Mouse (Mus musculus): ENCODE results near the gene Mrpl27. TPM values are rescaled to one million over a fixed set of nuclear protein-coding genes. Genes with fewer than 3 reads are reported as not detected.
A peak's percentile ranks its signal among the peaks of the same experiment; 100 is the strongest.

The Mrpl27 gene
- polyA plus RNA-seq, 1 experiment, result 57.0 TPM

- no peak overlapping the region for H3ac ChIP-seq (ENCODE audit: control insufficient read depth, insufficient read length, low read depth)
- TF ChIP-seq MYOG (IDR thresholded peaks at IDR 0.05; ENCODE audit: control insufficient read depth, extremely low read depth, insufficient read length), result no peak
- no peak for TF ChIP-seq MAX (IDR thresholded peaks at IDR 0.05)
- no peak for TF ChIP-seq USF1 (IDR thresholded peaks at IDR 0.05; ENCODE audit: low read depth)
- TF ChIP-seq CTCF (IDR thresholded peaks at IDR 0.05; ENCODE audit: control insufficient read depth, insufficient read depth, insufficient read length), result no peak
- TF ChIP-seq CEBPB (IDR thresholded peaks at IDR 0.05; ENCODE audit: low read depth), result no peak
- TF ChIP-seq FOSL1 (IDR thresholded peaks at IDR 0.05; ENCODE audit: insufficient read depth, low read length, poor library complexity, severe bottlenecking), result no peak
- TF ChIP-seq MYOD1 (IDR thresholded peaks at IDR 0.05; ENCODE audit: control insufficient read depth, insufficient read length, low read depth), result no peak
- H3K79me2 ChIP-seq (ENCODE audit: control insufficient read depth, insufficient read depth), result no peaks in the 10 kb centered on the region
- no peaks in the 10 kb centered on the region for H3K36me3 ChIP-seq (ENCODE audit: control insufficient read depth, insufficient read depth)
- no peak overlapping the region for H3K4me3 ChIP-seq (ENCODE audit: insufficient read depth, poor library complexity, severe bottlenecking)
- H3K79me3 ChIP-seq (ENCODE audit: low read depth), result no peaks in the 10 kb centered on the region
- no peaks in the 10 kb centered on the region for H3K27me3 ChIP-seq (ENCODE audit: control insufficient read depth, insufficient read depth, insufficient read length)
These were observed 32.7 kb upstream of the Mrpl27 start for GRCm38 (mm10) chr11:94620766-94621457.

GRCm38 (mm10) chr11:94621458-94621852, 32.1 kb upstream of the Mrpl27 start:
- H3K4me3 ChIP-seq (ENCODE audit: insufficient read depth, poor library complexity, severe bottlenecking), result no peak overlapping the region
- H3K79me2 ChIP-seq (ENCODE audit: control insufficient read depth, insufficient read depth), result no peaks in the 10 kb centered on the region
- no peaks in the 10 kb centered on the region for H3K79me3 ChIP-seq (ENCODE audit: low read depth)
- H3ac ChIP-seq (ENCODE audit: control insufficient read depth, insufficient read length, low read depth), result no peak overlapping the region
- H3K27me3 ChIP-seq (ENCODE audit: control insufficient read depth, insufficient read depth, insufficient read length), result no peaks in the 10 kb centered on the region
- no peaks in the 10 kb centered on the region for H3K36me3 ChIP-seq (ENCODE audit: control insufficient read depth, insufficient read depth)
- no peak for TF ChIP-seq MAX (IDR thresholded peaks at IDR 0.05)

- no peak overlapping the region for H3K4me3 ChIP-seq (ENCODE audit: insufficient read depth, poor library complexity, severe bottlenecking)
- no peak overlapping the region for H3ac ChIP-seq (ENCODE audit: control insufficient read depth, insufficient read length, low read depth)
- H3K36me3 ChIP-seq (ENCODE audit: control insufficient read depth, insufficient read depth), result no peaks in the 10 kb centered on the region
- TF ChIP-seq MYOG (IDR thresholded peaks at IDR 0.05; ENCODE audit: control insufficient read depth, extremely low read depth, insufficient read length) (no peak), MYOD1 (IDR thresholded peaks at IDR 0.05; ENCODE audit: control insufficient read depth, insufficient read length, low read depth) (no peak), USF1 (IDR thresholded peaks at IDR 0.05; ENCODE audit: low read depth) (no peak), CEBPB (IDR thresholded peaks at IDR 0.05; ENCODE audit: low read depth) (no peak), MAX (IDR thresholded peaks at IDR 0.05) (no peak), CTCF (IDR thresholded peaks at IDR 0.05; ENCODE audit: control insufficient read depth, insufficient read depth, insufficient read length) (no peak), FOSL1 (IDR thresholded peaks at IDR 0.05; ENCODE audit: insufficient read depth, low read length, poor library complexity, severe bottlenecking) (no peak)
- H3K27me3 ChIP-seq (ENCODE audit: control insufficient read depth, insufficient read depth, insufficient read length), result no peaks in the 10 kb centered on the region
- H3K79me2 ChIP-seq (ENCODE audit: control insufficient read depth, insufficient read depth), result no peaks in the 10 kb centered on the region
- no peaks in the 10 kb centered on the region for H3K79me3 ChIP-seq (ENCODE audit: low read depth)
These were observed 31.4 kb upstream of the Mrpl27 start for GRCm38 (mm10) chr11:94622162-94622561.

DNA sequence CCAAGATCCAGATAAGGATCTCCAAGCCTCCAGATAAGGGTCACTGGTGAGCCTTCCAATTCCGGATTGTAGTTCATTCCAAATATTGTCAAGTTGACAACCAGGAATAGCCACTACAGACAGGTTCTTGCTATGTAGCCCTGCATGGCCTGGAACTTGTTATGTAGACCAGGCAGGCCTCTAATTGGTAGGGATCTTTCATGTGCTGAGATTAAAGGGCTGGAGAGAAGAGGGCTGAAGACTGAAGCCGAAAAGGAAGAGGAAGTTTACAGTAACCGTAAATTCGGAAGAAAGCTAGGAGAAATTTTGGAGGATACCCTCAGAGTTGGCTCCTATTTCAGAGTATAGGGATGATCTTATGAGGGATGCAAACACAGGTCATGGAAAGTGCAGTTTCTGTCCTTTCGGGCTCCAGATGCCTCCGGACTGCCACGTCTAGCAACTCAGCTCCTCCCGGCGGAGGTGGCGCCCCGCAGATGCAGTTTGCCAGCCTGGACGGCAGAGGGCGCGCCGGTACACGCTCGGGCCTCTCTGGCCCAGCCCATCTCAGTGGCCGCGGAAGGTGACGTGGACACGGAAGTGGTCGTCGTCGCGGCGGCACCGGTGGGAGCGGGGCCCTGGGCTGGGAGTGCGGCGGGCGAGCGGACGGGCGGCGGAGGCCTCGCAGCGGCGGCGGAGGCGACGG, 24.2 kb upstream of the Mrpl27 start, which contains the start of gene Lrrc59:
Lrrc59 (plus strand) TSS at position 569 of the 685 bp plus-strand sequence.
- peaks cover 28% of the 10 kb centered on the region for H3K36me3 ChIP-seq (ENCODE audit: control insufficient read depth, insufficient read depth)
- H3ac ChIP-seq (ENCODE audit: control insufficient read depth, insufficient read length, low read depth), result peak within 1 kb of the TSS; percentile 96
- H3K27me3 ChIP-seq (ENCODE audit: control insufficient read depth, insufficient read depth, insufficient read length), result no peaks in the 10 kb centered on the region
- no peak for TF ChIP-seq CEBPB (IDR thresholded peaks at IDR 0.05; ENCODE audit: low read depth)
- TF ChIP-seq CTCF (IDR thresholded peaks at IDR 0.05; ENCODE audit: control insufficient read depth, insufficient read depth, insufficient read length), result peak; percentile 99
- H3K79me2 ChIP-seq (ENCODE audit: control insufficient read depth, insufficient read depth), result peaks cover 48% of the 10 kb centered on the region
- H3K4me3 ChIP-seq (ENCODE audit: insufficient read depth, poor library complexity, severe bottlenecking), result peak within 1 kb of the TSS; percentile 100
- H3K79me3 ChIP-seq (ENCODE audit: low read depth), result peaks cover 40% of the 10 kb centered on the region

GRCm38 (mm10) chr11:94629884-94630198, 23.7 kb upstream of the Mrpl27 start:
- Histone ChIP-seq H3K79me3 (ENCODE audit: low read depth) (peaks cover 44% of the 10 kb centered on the region), H3K27me3 (ENCODE audit: control insufficient read depth, insufficient read depth, insufficient read length) (no peaks in the 10 kb centered on the region), H3ac (ENCODE audit: control insufficient read depth, insufficient read length, low read depth) (peak overlapping the region; percentile 96), H3K4me3 (ENCODE audit: insufficient read depth, poor library complexity, severe bottlenecking) (peak overlapping the region; percentile 100), H3K79me2 (ENCODE audit: control insufficient read depth, insufficient read depth) (peaks cover 53% of the 10 kb centered on the region), H3K36me3 (ENCODE audit: control insufficient read depth, insufficient read depth) (peaks cover 33% of the 10 kb centered on the region)
- TF ChIP-seq FOSL1 (IDR thresholded peaks at IDR 0.05; ENCODE audit: insufficient read depth, low read length, poor library complexity, severe bottlenecking) (no peak), MAX (IDR thresholded peaks at IDR 0.05) (no peak), USF1 (IDR thresholded peaks at IDR 0.05; ENCODE audit: low read depth) (no peak), CTCF (IDR thresholded peaks at IDR 0.05; ENCODE audit: control insufficient read depth, insufficient read depth, insufficient read length) (no peak), MYOG (IDR thresholded peaks at IDR 0.05; ENCODE audit: control insufficient read depth, extremely low read depth, insufficient read length) (no peak), CEBPB (IDR thresholded peaks at IDR 0.05; ENCODE audit: low read depth) (no peak), MYOD1 (IDR thresholded peaks at IDR 0.05; ENCODE audit: control insufficient read depth, insufficient read length, low read depth) (no peak)
